Mouse (Mus musculus) adrenal gland, adult 18-20 months (tissue): ENCODE results near the gene 8030411F24Rik. TPM values are rescaled to one million over a fixed set of nuclear protein-coding genes. Genes with fewer than 3 reads are reported as not detected.
"Not testable (repeated sequence)": the region's sequence is repeated elsewhere in the genome, so short reads cannot be mapped to it uniquely, and the experiment has no call there.

Experiments used
- DNase-seq, 2 experiments: peaks; one replicate each; pipeline ENCODE4 v3.0.0; 2021 to 2022; ENCODE audit warnings: low spot score in 2 of 2
- long read RNA-seq, 2 experiments: library from polyadenylated mRNA; stranded (forward); transcript quantifications; one replicate each; pipeline ENCODE4 v2.0.0; 2021
- total RNA-seq, 2 experiments: library from RNA; stranded (reverse); gene quantifications; 1 replicate in 1 of 2; 2 replicates in 1 of 2; pipeline ENCODE4 v1.2.3; 2021

The 8030411F24Rik gene
- not detected for total RNA-seq
- long read RNA-seq, experiment 1: 0 reads
- long read RNA-seq, experiment 2: 0 reads

- no peak for DNase-seq
Observed at GRCm38 (mm10) chr2:148781709-148782108, at the start of gene 8030411F24Rik. TSS of gene 8030411F24Rik (plus strand) at chr2:148782009.

DNA sequence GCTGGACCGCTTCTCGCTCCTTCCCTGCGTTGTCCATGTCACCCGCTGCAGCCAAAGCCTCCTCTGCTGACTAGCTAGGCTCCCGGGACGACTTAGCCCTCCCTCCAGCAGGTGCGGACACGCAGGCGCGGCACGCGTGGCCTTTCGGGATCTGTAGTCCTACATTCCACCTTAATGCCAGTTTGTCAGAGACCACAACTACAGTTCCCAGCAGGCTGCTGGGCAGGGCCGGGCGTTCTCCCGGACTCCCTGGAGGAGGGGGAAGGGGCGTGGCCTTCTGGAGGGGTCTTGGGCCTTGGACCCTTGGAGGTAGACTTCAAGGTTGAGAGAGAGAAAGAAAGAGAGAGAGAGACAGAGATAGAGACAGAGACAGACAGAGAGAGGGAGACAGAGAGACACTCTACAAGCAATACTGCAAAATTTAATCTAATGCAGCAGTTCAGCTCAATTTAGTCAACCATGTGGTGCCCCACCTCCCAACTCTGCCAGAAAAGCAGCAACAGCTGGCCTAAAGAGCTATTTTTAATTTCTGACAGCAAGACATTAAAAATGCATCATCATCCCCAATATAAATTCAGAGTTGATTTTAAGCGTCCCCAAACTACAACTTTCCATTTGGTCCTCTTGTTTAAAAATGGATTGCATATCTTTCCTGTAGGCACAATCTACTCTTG lies 49.3 kb upstream of the 8030411F24Rik start, which contains the start of gene Napb:
Napb (minus strand) TSS at position 141 of the 674 bp plus-strand sequence.
- DNase-seq: peak; percentile 88 to 91

DNA sequence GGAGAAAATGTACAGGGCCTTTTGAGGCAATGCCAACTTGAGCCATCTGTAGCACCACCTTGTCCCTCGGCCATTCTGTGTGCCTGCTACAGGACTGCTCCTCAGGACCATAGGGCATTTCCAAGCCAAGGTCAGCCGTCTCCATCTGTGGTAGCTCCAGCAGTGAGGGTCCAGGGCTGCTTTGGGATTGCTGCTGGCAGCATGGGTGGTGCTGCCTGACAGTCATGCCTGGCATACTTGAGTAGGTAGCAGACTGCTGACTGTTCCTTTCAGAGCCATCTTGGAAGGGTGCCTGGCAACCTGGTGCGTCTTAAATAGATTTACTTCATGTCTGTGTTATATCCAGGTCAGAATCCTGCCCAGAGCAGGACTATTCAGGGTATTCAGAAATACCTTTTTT lies 38.8 kb upstream of the 8030411F24Rik start:
- DNase-seq: no peak

DNA sequence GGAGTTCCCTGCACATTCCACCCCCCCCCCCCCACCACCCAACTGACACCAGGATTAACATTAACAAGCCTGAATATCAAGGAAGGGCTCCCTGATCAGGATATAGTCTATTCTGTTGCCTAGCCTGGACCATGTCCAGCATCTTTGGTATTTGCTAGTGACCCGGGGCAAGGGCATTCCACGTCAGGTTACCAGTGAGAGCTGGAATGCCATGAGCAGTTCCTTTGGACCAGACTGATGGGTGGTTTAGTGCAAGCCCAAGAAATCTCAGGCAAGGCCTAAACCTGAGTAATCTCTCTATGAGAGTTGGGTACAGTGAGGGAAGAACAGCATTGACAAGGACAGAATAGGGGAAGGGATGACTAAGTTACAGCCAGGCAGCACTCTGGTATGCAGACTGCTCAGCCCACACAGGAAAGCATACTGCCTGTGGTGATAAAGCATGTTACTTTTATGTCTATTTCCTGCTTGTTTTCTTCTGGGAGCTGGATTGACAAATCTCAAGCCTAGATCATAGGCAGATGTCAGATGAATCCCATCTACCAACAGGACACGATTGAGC lies 37.9 kb upstream of the 8030411F24Rik start:
- no peak for DNase-seq

DNA sequence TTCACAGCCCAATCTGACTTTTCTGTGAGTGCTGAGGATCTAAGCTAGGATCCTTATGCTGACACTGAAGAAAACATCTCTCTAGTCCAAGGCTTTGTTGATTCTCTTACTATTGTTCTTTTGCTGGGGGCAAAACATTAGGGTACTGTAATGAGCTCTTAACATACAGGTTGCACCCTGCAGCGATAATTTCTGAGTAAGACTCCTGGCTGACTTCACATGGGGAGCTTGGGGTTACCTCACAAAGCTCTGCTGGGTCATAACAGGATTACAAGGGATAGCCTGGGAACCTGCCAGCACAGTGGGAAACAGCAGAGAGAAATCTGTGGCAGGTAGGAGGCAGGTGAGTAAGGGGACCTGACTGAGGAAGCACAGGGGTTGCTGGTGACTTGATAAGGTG lies 31.8 kb upstream of the 8030411F24Rik start, which contains the start of gene Cstl1:
Cstl1 (plus strand) TSS at position 301 of the 400 bp plus-strand sequence.
- no peak for DNase-seq

DNA sequence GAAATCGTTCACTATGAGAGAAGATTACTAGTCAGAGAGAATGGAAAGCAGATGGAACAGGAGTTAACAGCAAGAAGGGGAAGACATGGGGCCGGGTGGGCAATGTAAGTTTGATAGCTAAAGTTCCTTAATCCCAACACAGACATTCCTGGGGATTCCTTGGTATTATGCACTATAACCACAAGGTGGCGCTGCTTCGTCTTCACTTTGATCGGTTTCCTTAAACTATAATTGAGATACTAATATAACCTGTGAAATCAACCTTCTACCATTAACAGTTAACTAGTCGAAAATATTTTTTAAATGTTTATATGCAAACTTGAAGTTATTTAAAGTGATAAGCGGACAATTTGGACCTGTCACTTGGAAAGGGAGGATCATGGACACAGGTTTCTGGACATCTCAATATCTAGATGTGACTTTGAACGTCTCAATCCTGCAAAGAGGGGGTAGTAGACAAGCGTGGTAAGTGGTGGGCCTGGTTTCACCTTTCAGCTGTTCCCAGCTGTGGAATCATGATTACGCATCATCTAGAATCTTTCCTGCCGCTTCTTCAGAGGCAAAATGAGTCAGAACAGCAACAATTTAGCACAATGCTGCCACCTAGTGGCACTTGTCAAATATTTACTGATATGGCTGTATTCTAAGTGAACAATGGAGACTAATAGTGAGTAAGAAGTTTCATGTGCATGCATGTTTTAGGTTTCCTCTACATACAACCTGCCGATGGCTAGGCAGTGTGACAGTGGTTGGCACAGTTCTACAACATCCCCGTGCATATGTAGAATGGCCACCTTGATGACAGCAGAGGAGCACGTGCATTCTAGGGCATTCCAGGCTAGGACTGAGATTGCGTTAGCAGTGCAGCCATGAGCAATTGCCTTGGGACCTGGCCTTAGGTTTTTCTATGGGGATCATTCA lies 29.7 kb upstream of the 8030411F24Rik start:
- peak; percentile 53 to 66 for DNase-seq

- no peak for DNase-seq
Observed at GRCm38 (mm10) chr2:148754310-148754846, 27.4 kb upstream of the 8030411F24Rik start.

- DNase-seq: no peak
Observed at GRCm38 (mm10) chr2:148763648-148764388, 18.0 kb upstream of the 8030411F24Rik start.

DNA sequence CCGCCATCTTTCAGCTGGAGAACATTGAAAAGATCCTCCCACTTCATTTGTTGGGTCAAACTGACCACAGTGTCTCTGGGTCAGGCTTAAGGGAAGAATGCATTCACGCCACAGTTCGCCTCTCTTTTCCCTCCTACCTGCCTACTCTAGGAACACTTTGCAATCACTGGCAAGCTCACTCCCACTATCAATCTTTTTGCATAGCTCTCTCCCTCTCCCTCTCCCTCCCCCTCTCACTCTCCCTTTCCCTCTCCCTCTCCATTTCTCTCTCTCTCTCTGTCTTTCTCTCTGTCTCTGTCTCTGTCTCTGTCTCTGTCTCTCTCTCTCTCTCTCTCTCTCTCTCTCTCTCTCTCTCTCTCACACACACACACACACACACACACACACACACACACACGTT lies 10.4 kb upstream of the 8030411F24Rik start, which contains the start of gene Cst11:
Cst11 (minus strand) TSS at position 101 of the 400 bp plus-strand sequence.
- not testable (repeated sequence) for DNase-seq

- DNase-seq: no peak
Observed at GRCm38 (mm10) chr2:148789142-148789541, 7.3 kb downstream of the 8030411F24Rik start, which contains the start of gene Cst12. TSS of gene Cst12 (plus strand) at chr2:148789361.

GRCm38 (mm10) chr2:148798485-148798884 lies 16.7 kb downstream of the 8030411F24Rik start, which contains the start of gene Cst8:
TSS of gene Cst8 (plus strand) at chr2:148798785.
- DNase-seq: no peak

DNA sequence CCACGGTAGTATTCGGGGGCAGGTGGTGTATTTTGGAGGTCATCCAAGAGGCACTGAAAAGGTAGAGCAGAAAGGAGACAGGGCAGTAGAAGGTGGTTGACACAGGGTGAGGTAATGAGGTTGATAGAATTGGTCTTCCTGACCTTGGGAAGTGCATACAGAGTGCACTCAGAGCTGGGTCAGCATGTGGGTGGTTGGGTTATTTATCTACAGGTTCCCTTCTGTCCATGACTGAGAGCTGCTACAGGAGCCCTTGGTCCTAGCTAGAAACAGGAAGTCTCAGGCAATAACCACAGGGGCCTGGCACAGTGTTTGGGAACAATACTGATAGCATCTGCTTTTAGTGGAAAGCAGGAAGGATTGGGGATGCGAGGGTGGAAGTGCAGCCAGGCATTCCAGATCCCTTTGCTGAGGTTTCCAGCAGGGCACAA lies 19.7 kb downstream of the 8030411F24Rik start:
- no peak for DNase-seq

DNA sequence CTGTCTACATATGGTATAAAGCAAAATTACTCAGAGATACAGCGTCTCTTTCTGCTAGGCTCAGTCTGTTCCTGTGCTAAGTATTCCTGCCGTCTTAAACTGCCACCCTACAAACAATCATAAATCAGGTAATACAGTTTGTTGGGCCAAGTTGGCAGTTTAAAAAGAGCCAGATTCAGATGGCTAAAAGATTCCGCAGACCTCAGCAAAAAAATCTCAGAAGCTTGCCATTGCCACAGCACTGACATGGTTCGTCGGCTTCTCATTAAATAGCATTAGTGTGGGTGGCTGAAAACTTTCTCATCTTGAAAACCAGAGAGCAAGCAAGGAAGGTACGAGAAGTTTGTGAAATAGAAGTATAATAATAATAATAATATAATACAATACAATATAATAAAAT lies 24.9 kb downstream of the 8030411F24Rik start:
- DNase-seq: no peak

- no peak for DNase-seq
Observed at GRCm38 (mm10) chr2:148819909-148820308, 38.1 kb downstream of the 8030411F24Rik start, which contains the start of gene Cst13. TSS of gene Cst13 (plus strand) at chr2:148820081.

DNA sequence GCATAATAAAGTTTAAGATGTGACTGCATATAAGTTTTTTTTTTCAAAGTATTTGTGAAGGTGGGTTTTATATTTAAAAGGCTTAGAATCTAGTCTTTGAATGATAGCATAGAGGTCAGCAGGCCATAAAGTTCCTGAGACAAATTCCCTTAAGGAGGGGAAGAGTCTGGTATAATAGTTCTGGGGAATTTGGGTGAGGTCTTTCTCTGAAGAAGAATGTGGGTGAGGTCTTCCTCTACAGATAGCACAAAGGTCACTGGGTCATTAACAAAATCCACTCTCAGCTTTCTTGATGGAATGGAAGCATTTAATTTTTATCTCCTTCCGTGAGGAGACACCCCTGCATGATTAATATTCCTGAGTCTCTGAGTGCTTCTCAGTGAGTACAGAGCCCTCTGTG lies 44.2 kb downstream of the 8030411F24Rik start:
- no peak for DNase-seq

DNA sequence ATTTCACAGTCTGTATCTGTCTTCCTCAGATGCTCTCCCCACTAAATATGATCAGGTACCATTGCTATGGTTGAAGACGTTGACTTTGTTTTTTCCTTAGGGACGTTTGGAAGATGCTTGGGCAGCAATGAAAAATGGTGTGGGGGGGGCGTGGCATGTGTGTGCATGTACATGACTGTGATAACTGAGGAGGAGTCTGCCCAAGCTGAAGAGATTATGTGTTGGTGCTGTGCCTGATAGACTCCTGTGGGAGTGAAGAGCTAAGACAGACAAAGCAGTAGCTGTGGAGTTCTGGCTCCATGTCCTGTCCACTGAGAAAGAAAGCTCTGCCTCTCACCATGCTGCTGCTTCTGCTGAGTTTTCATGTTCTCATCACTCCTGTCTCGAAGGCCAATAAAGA lies 53.1 kb downstream of the 8030411F24Rik start, which contains the start of gene Cst9:
Cst9 (plus strand) TSS at position 236 of the 400 bp plus-strand sequence.
- DNase-seq: no peak
